Mouse (Mus musculus): ENCODE measurements around the gene March7. TPM values are rescaled to one million over a fixed set of nuclear protein-coding genes. Genes with fewer than 3 reads are reported as not detected.

Gene March7
- total RNA-seq (2023): 100 to 1,000 TPM; 110 to 111 TPM

GRCm38 (mm10) chr2:60209703-60210651 lies at the start of gene March7, which contains the start of gene Baz2b:
TSS of gene March7 (plus strand) at chr2:60209887.
TSS of gene Baz2b (minus strand) at chr2:60209839.

GRCm38 (mm10) chr2:60284467-60284821 lies 74.8 kb downstream of the March7 start, which contains the start of gene Cd302:
TSS of gene Cd302 (minus strand) at chr2:60284488.

Other genes with a start within 250 kb of the March7 start
- 100 to 1,000 TPM; 134 to 141 TPM for gene Baz2b, start within 50 bp of the March7 start, total RNA-seq (2023)
- gene Cd302, start 74.6 kb downstream of the March7 start, total RNA-seq (2023): 100 to 1,000 TPM; 103 to 105 TPM
- gene Ly75, start 173.4 kb downstream of the March7 start, total RNA-seq (2023): 1 to 10 TPM; 1.1 TPM